Mouse (Mus musculus) ES-E14 (cell line): ENCODE results near the gene Gm13290.

ENCODE experiments used
- CHD2 ChIP-seq: IDR thresholded peaks from 2 replicates; pipeline ENCODE4 v1.6.1; 2014; ENCODE audit warnings: mild to moderate bottlenecking, low read depth, low read length, inconsistent platforms
- HCFC1 ChIP-seq: IDR thresholded peaks from 2 replicates; pipeline ENCODE4 v1.6.1; 2012; ENCODE audit warnings: low read length, inconsistent platforms, borderline replicate concordance; ENCODE audit not compliant: insufficient read depth
- ZC3H11A ChIP-seq: IDR thresholded peaks from 2 replicates; pipeline ENCODE4 v1.6.1; 2012; ENCODE audit warnings: low read depth, mild to moderate bottlenecking, inconsistent platforms, low read length, borderline replicate concordance
- ZNF384 ChIP-seq: IDR thresholded peaks from 2 replicates; pipeline ENCODE4 v1.6.1; 2012; ENCODE audit warnings: low read depth, low read length, inconsistent platforms

DNA sequence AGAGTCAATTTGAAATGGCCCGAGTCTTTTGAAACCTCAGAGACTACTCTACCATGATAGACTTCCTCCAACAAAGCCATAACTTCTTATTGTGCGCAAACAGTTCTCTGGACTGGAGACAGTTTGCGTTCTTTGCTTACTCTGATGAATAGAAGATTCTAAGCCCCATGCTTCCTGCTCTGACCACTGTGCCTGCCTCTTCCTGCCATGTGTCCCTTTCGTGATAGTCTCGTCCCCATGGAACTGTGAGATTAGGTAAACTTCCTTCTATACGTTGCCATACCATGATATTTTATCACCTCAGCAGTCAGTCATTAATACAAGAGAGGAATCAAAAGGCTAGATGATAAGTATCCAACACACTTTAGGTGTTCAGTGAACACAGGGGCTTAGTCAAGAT lies 46.9 kb upstream of the Gm13290 start:
- TF ChIP-seq ZC3H11A = no peak
- TF ChIP-seq HCFC1 = no peak
- no peak for TF ChIP-seq CHD2
- TF ChIP-seq ZNF384 = no peak
